Mouse (Mus musculus) olfactory bulb, adult 2 months (tissue): ENCODE results near the gene Bhlha9.

Experiments used
- CTCF ChIP-seq: fragments of 200-500 bp; IDR thresholded peaks from 2 replicates; pipeline ENCODE4 v1.5.1; 2012; ENCODE audit warnings: low read depth, mild to moderate bottlenecking, low read length, moderate library complexity; ENCODE audit not compliant: insufficient read depth
- POLR2A ChIP-seq: fragments of 200-500 bp; IDR thresholded peaks from 2 replicates; pipeline ENCODE4 v1.6.1; 2012; ENCODE audit warnings: mild to moderate bottlenecking, low read depth, low read length, moderate library complexity; ENCODE audit not compliant: insufficient read depth

- TF ChIP-seq POLR2A (no peak), CTCF (no peak)
These were observed 14.8 kb upstream of the Bhlha9 start for GRCm38 (mm10) chr11:76657450-76657970.
